In genomic region chr12:99337171-99337435, GRCm38 (mm10) we compare ENCODE assay signal across 12 mouse cellular contexts.
DNase-seq lines count a peak whose midpoint lies in the region; ATAC-seq and TF ChIP-seq lines count a peak whose summit lies in the region.
"Had no signal": no experiment of that assay in that cellular context is flagged by ENCODE, and none has a peak within 500 bp of the region (broad histone marks: within the 10 kb centered on the region; RNA-seq: fewer than 3 reads in every experiment).

No protein-coding gene starts in this region.

- no peak for DNase-seq in heart, adult 8-10 months (ENCODE audit: low spot score)
- DNase-seq in lung, embryonic 14.5 days: no peak
- no peak for DNase-seq in lung, adult 18-20 months
- DNase-seq in limb, embryonic 14.5 days (ENCODE audit: low spot score): no peak
- DNase-seq in adrenal gland, adult 8-10 months: no peak
- no peak for DNase-seq in left cerebral cortex, postnatal 10 days (ENCODE audit: extremely low spot score in 1 of 2, low spot score in 2 of 2)
- DNase-seq: liver, postnatal 0 days; thymus, postnatal 14 days had no signal

- H3K9ac ChIP-seq in heart, embryonic 12.5 days: no peak overlapping the region
- no peak overlapping the region for H3K9ac ChIP-seq in lung, embryonic 14.5 days
- no peak overlapping the region for H3K9ac ChIP-seq in embryonic facial prominence, embryonic 15.5 days
- no peak overlapping the region for H3K9ac ChIP-seq in limb, embryonic 14.5 days (ENCODE audit: low read depth, low read length, severe bottlenecking)
- H3K9ac ChIP-seq: liver, postnatal 0 days; neural tube, embryonic 12.5 days had no signal

- no peaks in the 10 kb centered on the region for H3K9me3 ChIP-seq in heart, embryonic 12.5 days (replicated peaks)
- no peaks in the 10 kb centered on the region for H3K9me3 ChIP-seq in lung, embryonic 14.5 days (ENCODE audit: low read depth, low read length)
- no peaks in the 10 kb centered on the region for H3K9me3 ChIP-seq in embryonic facial prominence, embryonic 15.5 days (replicated peaks)
- H3K9me3 ChIP-seq in limb, embryonic 14.5 days (ENCODE audit: control insufficient read depth, low read length): no peaks in the 10 kb centered on the region
- H3K9me3 ChIP-seq: neural tube, embryonic 12.5 days had no signal

- H3K4me3 ChIP-seq in heart, embryonic 12.5 days: no peak overlapping the region
- no peak overlapping the region for H3K4me3 ChIP-seq in lung, embryonic 14.5 days (ENCODE audit: low read depth, low read length)
- no peak overlapping the region for H3K4me3 ChIP-seq in embryonic facial prominence, embryonic 15.5 days (replicated peaks)
- no peak overlapping the region for H3K4me3 ChIP-seq in limb, embryonic 14.5 days (replicated peaks; ENCODE audit: low read length)
- H3K4me3 ChIP-seq: neural tube, embryonic 12.5 days had no signal

- intact Hi-C loops in left cerebral cortex, postnatal 10 days (cut with DNase I): no loop called here

- H3K4me2 ChIP-seq in heart, embryonic 12.5 days: peak overlapping the region; percentile 32; the same call in 1 of the 2 replicates
- H3K4me2 ChIP-seq in lung, embryonic 14.5 days: no peak overlapping the region
- H3K4me2 ChIP-seq in embryonic facial prominence, embryonic 15.5 days (replicated peaks): no peak overlapping the region
- peak overlapping the region; percentile 22; the same call in 1 of the 2 replicates for H3K4me2 ChIP-seq in limb, embryonic 14.5 days (replicated peaks; ENCODE audit: low read depth, low read length, severe bottlenecking)

- H3K4me1 ChIP-seq in heart, embryonic 12.5 days (replicated peaks): peaks cover 65% of the 10 kb centered on the region
- 0 out of 2 replicates have a peak, but pooled peaks cover 6% of the 10 kb centered on the region for H3K4me1 ChIP-seq in lung, embryonic 14.5 days (ENCODE audit: insufficient read depth)
- H3K4me1 ChIP-seq in embryonic facial prominence, embryonic 15.5 days: peaks cover 52% of the 10 kb centered on the region
- H3K4me1 ChIP-seq in limb, embryonic 14.5 days (ENCODE audit: control insufficient read depth, insufficient read depth, low read length): peaks cover 53% of the 10 kb centered on the region

- H3K36me3 ChIP-seq in heart, embryonic 12.5 days: peaks cover 21% of the 10 kb centered on the region
- H3K36me3 ChIP-seq in lung, embryonic 14.5 days (ENCODE audit: insufficient read depth): no peaks in the 10 kb centered on the region; the same call in 1 of the 2 replicates
- H3K36me3 ChIP-seq in embryonic facial prominence, embryonic 15.5 days: no peaks in the 10 kb centered on the region
- H3K36me3 ChIP-seq in limb, embryonic 14.5 days (ENCODE audit: control insufficient read depth, insufficient read depth, low read length): peaks cover 20% of the 10 kb centered on the region; the same call in 1 of the 2 replicates

- TF ChIP-seq CTCF in lung, embryonic 14.5 days (IDR thresholded peaks at IDR 0.05; ENCODE audit: low read depth): no peak

- 81% methylated on average over 3 of the region's 3 CpGs for WGBS in heart, embryonic 12.5 days
- 78% methylated on average over 3 of the region's 3 CpGs for WGBS in lung, embryonic 14.5 days
- 77% methylated on average over 3 of the region's 3 CpGs for WGBS in embryonic facial prominence, embryonic 15.5 days
- WGBS in limb, embryonic 14.5 days: 93% methylated on average over 3 of the region's 3 CpGs

- H3K27me3 ChIP-seq in heart, embryonic 12.5 days (replicated peaks): no peaks in the 10 kb centered on the region
- H3K27me3 ChIP-seq in lung, embryonic 14.5 days (ENCODE audit: insufficient read depth, low read length): no peaks in the 10 kb centered on the region
- H3K27me3 ChIP-seq in embryonic facial prominence, embryonic 15.5 days: no peaks in the 10 kb centered on the region
- H3K27me3 ChIP-seq in limb, embryonic 14.5 days (ENCODE audit: control insufficient read depth, insufficient read depth, low read length): no peaks in the 10 kb centered on the region
- H3K27me3 ChIP-seq: CH12.LX; neural tube, embryonic 12.5 days had no signal

- H3K27ac ChIP-seq in heart, embryonic 12.5 days (ENCODE audit: poor library complexity, severe bottlenecking): peak overlapping the region; percentile 83
- peak overlapping the region; percentile 1; the same call in 1 of the 2 replicates for H3K27ac ChIP-seq in lung, embryonic 14.5 days (ENCODE audit: low read depth)
- peak overlapping the region; percentile 81 for H3K27ac ChIP-seq in embryonic facial prominence, embryonic 15.5 days (replicated peaks)
- peak overlapping the region; percentile 69 for H3K27ac ChIP-seq in limb, embryonic 14.5 days (replicated peaks; ENCODE audit: low read depth, low read length)

- TF ChIP-seq POLR2A in limb, embryonic 14.5 days (IDR thresholded peaks at IDR 0.05; ENCODE audit: borderline replicate concordance, extremely low read depth, insufficient read depth, insufficient read length): no peak

- ATAC-seq in heart, embryonic 12.5 days (ENCODE audit: insufficient number of reproducible peaks, low FRiP score): peak; percentile 49; the same call in 1 of the 2 replicates
- ATAC-seq in lung, embryonic 14.5 days (ENCODE audit: insufficient read depth): 0 out of 2 replicates have a peak, but pooled peaks have one; percentile 22
- no peak for ATAC-seq in embryonic facial prominence, embryonic 15.5 days (ENCODE audit: insufficient number of reproducible peaks, low FRiP score, low TSS enrichment, low read depth)
- no peak for ATAC-seq in limb, embryonic 14.5 days (ENCODE audit: low FRiP score, low read depth)

Comparison
In these comparisons a context has a peak if more than half of its experiments do, and no peak if none do; other contexts are left out.
1. ATAC-seq: peak in heart, embryonic 12.5 days (single experiment) and lung, embryonic 14.5 days (single experiment); none in embryonic facial prominence, embryonic 15.5 days (single experiment) and limb, embryonic 14.5 days (single experiment).
2. H3K27ac ChIP-seq: peak in every context shown above with its lines; median percentile 83 in heart, embryonic 12.5 days; 81 in embryonic facial prominence, embryonic 15.5 days; 69 in limb, embryonic 14.5 days; 1 in lung, embryonic 14.5 days.
3. H3K4me2 ChIP-seq: peak in heart, embryonic 12.5 days (single experiment) and limb, embryonic 14.5 days (single experiment); none in lung, embryonic 14.5 days (single experiment) and embryonic facial prominence, embryonic 15.5 days (single experiment).